Mouse (Mus musculus) heart, postnatal 0 days (tissue): ENCODE results near the gene Dennd4b. TPM values are rescaled to one million over a fixed set of nuclear protein-coding genes. Genes with fewer than 3 reads are reported as not detected.
A peak's percentile ranks its signal among the peaks of the same experiment; 100 is the strongest.

Source experiments
- ATAC-seq: fragments of 200-750 bp; cut with Nextera tagmentation; 2 replicates; pipeline ENCODE4 v1.8.0; 2017; ENCODE audit warnings: low read depth, moderate number of reproducible peaks, moderate library complexity; ENCODE audit not compliant: insufficient read depth
- DNase-seq: peaks from one replicate; pipeline ENCODE4 v3.0.0-alpha.2; 2016; ENCODE audit warnings: low spot score
- H3K27ac ChIP-seq: fragments of 300-500 bp; sonication (generic); 2 replicates; pipeline ENCODE4 v1.5.1; 2014; ENCODE audit warnings: low read depth, mild to moderate bottlenecking
- H3K27me3 ChIP-seq: fragments of 300-500 bp; sonication (generic); 2 replicates; pipeline ENCODE4 v1.6.1; 2014; ENCODE audit warnings: low read length, mixed read lengths; ENCODE audit not compliant: control insufficient read depth, insufficient read depth
- H3K36me3 ChIP-seq: fragments of 300-500 bp; sonication (generic); replicated peaks from 2 replicates; pipeline ENCODE4 v1.6.1; 2014; ENCODE audit warnings: low read length, mixed read lengths; ENCODE audit not compliant: control insufficient read depth, insufficient read depth
- H3K4me1 ChIP-seq: fragments of 300-500 bp; sonication (generic); 2 replicates; pipeline ENCODE4 v1.6.1; 2014; ENCODE audit warnings: antibody characterized with exemption; ENCODE audit not compliant: control insufficient read depth, insufficient read depth
- H3K4me2 ChIP-seq: fragments of 300-500 bp; sonication (generic); 2 replicates; pipeline ENCODE4 v1.6.1; 2014; ENCODE audit warnings: low read depth, mild to moderate bottlenecking, low read length, moderate library complexity
- H3K4me3 ChIP-seq: fragments of 300-500 bp; sonication (generic); 2 replicates; pipeline ENCODE4 v1.5.1; 2014; ENCODE audit warnings: low read depth, low read length
- H3K9ac ChIP-seq: fragments of 300-500 bp; sonication (generic); replicated peaks from 2 replicates; pipeline ENCODE4 v1.6.1; 2014; ENCODE audit warnings: low read depth, low read length, mixed read lengths
- H3K9me3 ChIP-seq: fragments of 300-500 bp; sonication (generic); replicated peaks from 2 replicates; pipeline ENCODE4 v1.6.1; 2016; ENCODE audit warnings: low read length; ENCODE audit not compliant: control insufficient read depth
- CTCF ChIP-seq: IDR thresholded peaks from 2 replicates; pipeline ENCODE4 v1.5.1; 2016; ENCODE audit warnings: antibody characterized with exemption, control low read depth, low read depth
- EP300 ChIP-seq: IDR thresholded peaks from 2 replicates; pipeline ENCODE4 v1.6.1; 2016; ENCODE audit warnings: antibody characterized with exemption, low read depth
- WGBS: fragments of 180-500 bp; shearing (Covaris S2); extraction: QIAGEN DNeasy Blood & Tissue Kit; methylation state at CpG from one replicate; pipeline ENCODE4 v1.1.7; 2014; 5-methylcytosine and 5-hydroxymethylcytosine counted together
- polyA plus RNA-seq: library from polyadenylated mRNA; unstranded; fragments of >200 nt; fragmentation: Nextera tagmentation; extraction: Ambion mirVana; gene quantifications from 2 replicates; pipeline ENCODE4 v1.2.1, GENCODE M21; 2015
- total RNA-seq: library from RNA; depleted of rRNA; stranded (reverse); fragments of >200 nt; gene quantifications from 2 replicates; pipeline ENCODE4 v1.2.3, GENCODE M21; 2014; ENCODE audit warnings: low replicate concordance

The Dennd4b gene
- total and polyA plus RNA-seq, 2 experiments from 2014 or later: 4.6 to 32.6 TPM

DNA sequence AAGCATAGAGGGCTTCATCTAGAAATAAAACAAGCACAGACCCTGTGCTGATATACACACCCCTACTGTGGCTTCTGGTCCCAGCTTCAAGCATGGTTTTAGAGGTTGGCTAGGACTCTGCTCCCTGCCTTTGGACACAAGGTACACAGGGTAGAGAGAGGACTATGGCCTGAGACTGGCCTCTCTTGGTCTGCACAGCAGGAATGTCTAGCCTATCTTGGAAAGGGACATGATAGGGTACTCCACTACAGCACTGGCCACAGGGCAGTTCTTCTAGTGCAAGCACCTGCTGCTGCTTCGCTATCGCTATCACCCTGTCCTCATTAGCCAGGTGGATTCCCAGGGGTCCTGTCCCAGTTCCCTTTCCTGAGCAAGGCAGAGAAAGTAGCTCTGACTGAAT is 23.7 kb upstream of the Dennd4b start:
- no peak for DNase-seq
- H3K9ac ChIP-seq: no peak overlapping the region
- H3K36me3 ChIP-seq: peaks cover 9% of the 10 kb centered on the region
- peaks cover 8% of the 10 kb centered on the region; the same call in 1 of the 2 replicates for H3K4me1 ChIP-seq
- no peak for ATAC-seq
- no peak overlapping the region for H3K4me3 ChIP-seq
- H3K9me3 ChIP-seq: no peaks in the 10 kb centered on the region
- H3K27ac ChIP-seq: no peak overlapping the region
- H3K27me3 ChIP-seq: no peaks in the 10 kb centered on the region
- WGBS: 96% methylated on average over 2 of the region's 2 CpGs
- H3K4me2 ChIP-seq: no peak overlapping the region
- no peak for TF ChIP-seq EP300
- TF ChIP-seq CTCF: no peak

DNA sequence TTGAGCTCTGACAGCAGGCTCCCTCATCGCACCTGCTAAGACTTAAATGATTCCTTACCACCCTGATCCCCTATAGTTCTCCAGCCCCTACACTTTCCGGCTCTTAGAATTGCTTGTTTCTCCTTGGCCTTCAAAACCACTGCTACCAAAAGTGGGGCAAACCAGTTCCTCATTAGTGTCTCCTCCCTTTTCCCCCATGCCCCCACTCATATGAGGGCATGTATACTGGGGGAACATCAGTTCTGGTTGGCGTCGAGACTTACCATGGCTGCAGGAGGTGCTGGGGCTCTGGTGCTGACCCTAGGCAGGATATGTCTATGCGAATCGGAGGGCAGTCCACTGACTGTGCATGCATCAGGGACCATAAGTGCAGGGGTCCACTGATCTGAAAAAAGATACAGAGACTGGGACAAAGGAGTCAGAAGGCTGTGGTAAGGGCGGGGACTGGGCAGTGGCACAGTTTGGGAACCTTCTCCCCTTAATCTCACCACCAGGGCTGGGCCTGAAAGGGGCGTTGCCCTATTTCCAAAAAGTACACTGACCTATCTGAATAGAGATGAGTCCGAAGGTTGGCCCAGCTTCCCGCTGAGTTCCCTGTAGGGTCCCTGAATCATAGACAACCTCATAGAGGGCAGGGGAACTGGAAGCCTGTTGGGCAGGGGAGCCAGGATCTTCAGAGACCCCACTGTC is 23.2 kb upstream of the Dennd4b start:
- no peak for ATAC-seq
- Histone ChIP-seq H3K4me2 (no peak overlapping the region), H3K4me1 (peaks cover 8% of the 10 kb centered on the region; the same call in 1 of the 2 replicates), H3K27ac (no peak overlapping the region), H3K9me3 (no peaks in the 10 kb centered on the region), H3K4me3 (no peak overlapping the region), H3K36me3 (0 out of 2 replicates have a peak, but pooled peaks cover 3% of the 10 kb centered on the region), H3K9ac (no peak overlapping the region), H3K27me3 (no peaks in the 10 kb centered on the region)
- WGBS: 87% methylated on average over 10 of the region's 10 CpGs
- TF ChIP-seq EP300: no peak
- no peak for TF ChIP-seq CTCF
- no peak for DNase-seq

DNA sequence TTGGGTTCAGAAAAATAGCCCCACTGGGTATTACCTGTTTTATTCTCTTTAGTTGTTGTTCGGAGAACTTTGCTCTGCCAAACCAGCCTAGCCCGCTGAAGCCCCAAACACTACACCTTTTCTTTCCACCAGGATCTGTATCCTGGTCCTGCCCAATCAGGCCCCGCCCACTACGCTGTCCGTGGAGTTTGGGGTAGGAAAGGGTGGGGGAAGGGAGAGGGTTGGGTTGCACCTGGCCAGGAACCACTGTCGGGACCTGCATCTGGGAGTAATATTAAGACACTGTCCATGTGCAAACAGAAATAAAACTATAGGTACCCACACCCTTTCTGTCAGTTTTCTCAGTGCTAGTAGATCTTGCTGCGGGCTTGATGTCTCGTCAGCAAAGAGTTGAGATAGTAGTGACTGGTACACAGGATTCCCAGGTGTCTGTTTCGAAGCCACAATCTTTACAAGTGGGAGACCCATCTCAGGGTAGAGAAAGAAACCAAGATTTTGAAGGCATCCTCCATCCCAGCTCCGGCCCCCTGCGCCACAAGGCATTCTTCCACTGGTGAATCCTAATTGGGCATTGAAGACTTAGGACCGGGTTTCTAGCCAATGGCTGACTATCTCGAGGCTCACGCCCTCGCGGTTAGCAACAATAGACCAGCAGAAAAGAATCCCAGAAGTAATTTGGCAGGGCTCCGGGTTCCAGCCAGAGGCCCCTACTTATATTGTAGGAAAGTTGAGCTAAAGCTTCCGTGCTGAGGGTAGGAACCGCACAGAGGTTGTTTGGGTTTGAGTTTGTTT is 21.8 kb upstream of the Dennd4b start, which contains the start of gene Creb3l4:
Gene Creb3l4 (minus strand): TSS at position 529 of the 792 bp plus-strand sequence.
- H3K4me1 ChIP-seq: peaks cover 8% of the 10 kb centered on the region; the same call in 1 of the 2 replicates
- peak within 1 kb of the TSS; percentile 42 for H3K4me3 ChIP-seq
- peak within 1 kb of the TSS; percentile 22; the same call in 1 of the 2 replicates for H3K9ac ChIP-seq
- H3K27me3 ChIP-seq: no peaks in the 10 kb centered on the region
- WGBS: 7% methylated on average over 19 of the region's 19 CpGs
- H3K4me2 ChIP-seq: peak within 1 kb of the TSS; percentile 66
- ATAC-seq (peak; percentile 54), DNase-seq (peak; percentile 76)
- H3K36me3 ChIP-seq: no peaks in the 10 kb centered on the region
- no peak within 1 kb of the TSS; the same call in 1 of the 2 replicates for H3K27ac ChIP-seq
- TF ChIP-seq CTCF (no peak), EP300 (no peak)
- no peaks in the 10 kb centered on the region for H3K9me3 ChIP-seq

DNA sequence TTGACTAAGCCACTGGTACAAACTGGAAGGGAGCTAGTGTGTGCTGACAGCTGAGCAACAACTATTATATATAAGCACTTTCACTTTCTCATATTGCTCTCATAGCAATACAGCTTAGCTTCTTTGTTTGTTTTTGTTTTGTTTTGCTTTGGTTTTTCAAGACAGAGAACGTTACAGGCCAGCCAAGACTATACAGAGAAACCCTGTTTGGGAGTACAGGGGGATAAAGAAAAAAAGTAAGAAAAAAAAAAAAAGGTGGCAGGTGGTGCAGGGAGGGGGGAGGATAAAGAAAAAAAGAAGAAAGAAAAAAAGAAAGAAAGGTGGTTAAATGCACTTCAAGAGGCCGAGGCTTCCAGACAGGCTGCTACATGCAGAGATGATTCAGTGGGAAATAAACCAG is 19.6 kb upstream of the Dennd4b start:
- H3K4me3 ChIP-seq: no peak overlapping the region
- H3K27me3 ChIP-seq: no peaks in the 10 kb centered on the region
- DNase-seq: no peak
- H3K4me1 ChIP-seq: peaks cover 8% of the 10 kb centered on the region; the same call in 1 of the 2 replicates
- peaks cover 6% of the 10 kb centered on the region for H3K36me3 ChIP-seq
- no peak overlapping the region for H3K27ac ChIP-seq
- H3K9me3 ChIP-seq: no peaks in the 10 kb centered on the region
- no peak overlapping the region for H3K9ac ChIP-seq
- no peak for TF ChIP-seq CTCF
- TF ChIP-seq EP300: no peak
- H3K4me2 ChIP-seq: no peak overlapping the region
- ATAC-seq: no peak
- 66% methylated on average over 2 of the region's 2 CpGs for WGBS

DNA sequence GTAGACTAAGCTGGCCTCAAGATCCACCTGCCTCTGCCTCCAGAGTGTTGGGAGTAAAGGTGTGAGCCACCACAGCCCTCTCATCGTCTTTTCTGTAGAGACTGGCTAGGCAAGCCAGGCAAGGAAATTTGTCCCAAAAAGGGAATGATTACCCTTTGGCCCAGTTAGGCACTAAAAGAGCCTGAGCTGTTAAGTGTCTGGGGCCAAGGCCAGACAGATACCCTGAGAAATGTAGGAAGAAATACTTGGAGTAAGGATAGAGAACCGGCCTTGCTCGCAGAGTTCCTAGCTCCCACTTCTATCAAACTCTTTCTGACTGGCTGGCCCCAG is 17.4 kb upstream of the Dennd4b start:
- no peaks in the 10 kb centered on the region for H3K9me3 ChIP-seq
- peak overlapping the region; percentile 95 for H3K27ac ChIP-seq
- H3K36me3 ChIP-seq: peaks cover 20% of the 10 kb centered on the region
- WGBS: 1% methylated on average over 3 of the region's 3 CpGs
- peak overlapping the region; percentile 74 for H3K9ac ChIP-seq
- peak overlapping the region; percentile 66 for H3K4me3 ChIP-seq
- peak overlapping the region; percentile 71 for H3K4me2 ChIP-seq
- DNase-seq (no peak), ATAC-seq (no peak)
- no peak for TF ChIP-seq CTCF
- TF ChIP-seq EP300: no peak
- H3K4me1 ChIP-seq: peaks cover 6% of the 10 kb centered on the region; the same call in 1 of the 2 replicates
- no peaks in the 10 kb centered on the region for H3K27me3 ChIP-seq
